Mouse (Mus musculus): ENCODE results near the gene Mbd5.
"Not testable (repeated sequence)": the region's sequence is repeated elsewhere in the genome, so short reads cannot be mapped to it uniquely, and the experiment has no call there.

The Mbd5 gene

GRCm38 (mm10) chr2:49160232-49160947 is 211.1 kb downstream of the Mbd5 start:
- in situ Hi-C loops (cut with MboI; ENCODE audit: low sequenced_read_pairs), result no loop called here

- in situ Hi-C loops (cut with MboI; ENCODE audit: low sequenced_read_pairs), result no loop called here
These were observed 220.5 kb downstream of the Mbd5 start for GRCm38 (mm10) chr2:49169766-49170165.

GRCm38 (mm10) chr2:49177015-49177414 is 227.7 kb downstream of the Mbd5 start:
- in situ Hi-C loops (cut with MboI; ENCODE audit: low sequenced_read_pairs), result no loop called here

GRCm38 (mm10) chr2:49190984-49191383 is 241.7 kb downstream of the Mbd5 start:
- in situ Hi-C loops (cut with MboI; ENCODE audit: low sequenced_read_pairs), result no loop called here

- in situ Hi-C loops (cut with MboI; ENCODE audit: low sequenced_read_pairs), result no loop called here
These were observed 242.4 kb downstream of the Mbd5 start for GRCm38 (mm10) chr2:49191695-49192094.

GRCm38 (mm10) chr2:49204081-49204480 is 254.8 kb downstream of the Mbd5 start:
- in situ Hi-C loops (cut with MboI; ENCODE audit: low sequenced_read_pairs), result no loop called here

- in situ Hi-C loops (cut with MboI; ENCODE audit: low sequenced_read_pairs), result not testable (repeated sequence)
These were observed 256.4 kb downstream of the Mbd5 start for GRCm38 (mm10) chr2:49205692-49206091.

GRCm38 (mm10) chr2:49209349-49209748 is 260.0 kb downstream of the Mbd5 start:
- in situ Hi-C loops (cut with MboI; ENCODE audit: low sequenced_read_pairs), result no loop called here

- in situ Hi-C loops (cut with MboI; ENCODE audit: low sequenced_read_pairs), result no loop called here
These were observed 261.1 kb downstream of the Mbd5 start for GRCm38 (mm10) chr2:49210408-49210807.

- in situ Hi-C loops (cut with MboI; ENCODE audit: low sequenced_read_pairs), result no loop called here
These were observed 280.4 kb downstream of the Mbd5 start for GRCm38 (mm10) chr2:49229725-49230124.

GRCm38 (mm10) chr2:49234064-49234463 is 284.8 kb downstream of the Mbd5 start:
- in situ Hi-C loops (cut with MboI; ENCODE audit: low sequenced_read_pairs), result no loop called here

GRCm38 (mm10) chr2:49241715-49242114 is 292.4 kb downstream of the Mbd5 start:
- in situ Hi-C loops (cut with MboI; ENCODE audit: low sequenced_read_pairs), result no loop called here

GRCm38 (mm10) chr2:49264092-49264491 is 314.8 kb downstream of the Mbd5 start:
- in situ Hi-C loops (cut with MboI; ENCODE audit: low sequenced_read_pairs), result no loop called here

GRCm38 (mm10) chr2:49272295-49272967 is 323.1 kb downstream of the Mbd5 start:
- in situ Hi-C loops (cut with MboI; ENCODE audit: low sequenced_read_pairs), result no loop called here

GRCm38 (mm10) chr2:49276017-49276722 is 326.9 kb downstream of the Mbd5 start:
- in situ Hi-C loops (cut with MboI; ENCODE audit: low sequenced_read_pairs), result no loop called here

- in situ Hi-C loops (cut with MboI; ENCODE audit: low sequenced_read_pairs), result no loop called here
These were observed 331.2 kb downstream of the Mbd5 start for GRCm38 (mm10) chr2:49280496-49280895.

GRCm38 (mm10) chr2:49283583-49283982 is 334.3 kb downstream of the Mbd5 start:
- in situ Hi-C loops (cut with MboI; ENCODE audit: low sequenced_read_pairs), result no loop called here

- in situ Hi-C loops (cut with MboI; ENCODE audit: low sequenced_read_pairs), result no loop called here
These were observed 337.7 kb downstream of the Mbd5 start for GRCm38 (mm10) chr2:49286965-49287364.

GRCm38 (mm10) chr2:49291709-49292108 is 342.4 kb downstream of the Mbd5 start:
- in situ Hi-C loops (cut with MboI; ENCODE audit: low sequenced_read_pairs), result no loop called here

- in situ Hi-C loops (cut with MboI; ENCODE audit: low sequenced_read_pairs), result loop anchor here (5.0 kb wide), 1 partner anchor 401 kb away; no protein-coding TSS in a partner anchor
These were observed 363.5 kb downstream of the Mbd5 start for GRCm38 (mm10) chr2:49312629-49313447.

GRCm38 (mm10) chr2:49333594-49333993 is 384.3 kb downstream of the Mbd5 start:
- in situ Hi-C loops (cut with MboI; ENCODE audit: low sequenced_read_pairs), result no loop called here
